Mouse (Mus musculus) hindbrain, embryonic 16.5 days (tissue): ENCODE data around the gene Spdef. TPM values are rescaled to one million over a fixed set of nuclear protein-coding genes. Genes with fewer than 3 reads are reported as not detected.

Source experiments
- ATAC-seq: fragments of 200-750 bp; cut with Nextera tagmentation; 2 replicates; pipeline ENCODE4 v1.8.0; 2017; ENCODE audit warnings: moderate TSS enrichment, moderate library complexity
- H3K27ac ChIP-seq: fragments of 300-500 bp; sonication (generic); 2 replicates; pipeline ENCODE4 v1.5.1; 2014; ENCODE audit warnings: low read depth, mild to moderate bottlenecking, control low read depth, low read length, moderate library complexity
- H3K27me3 ChIP-seq: fragments of 300-500 bp; sonication (generic); replicated peaks from 2 replicates; pipeline ENCODE4 v1.6.1; 2014; ENCODE audit warnings: low read length; ENCODE audit not compliant: control insufficient read depth, insufficient read depth
- H3K36me3 ChIP-seq: fragments of 300-500 bp; sonication (generic); 2 replicates; pipeline ENCODE4 v1.6.1; 2014; ENCODE audit warnings: mild to moderate bottlenecking, low read length, moderate library complexity, mixed read lengths; ENCODE audit not compliant: control insufficient read depth, insufficient read depth
- H3K4me1 ChIP-seq: fragments of 300-500 bp; sonication (generic); 2 replicates; pipeline ENCODE4 v1.6.1; 2014; ENCODE audit warnings: low read depth, low read length; ENCODE audit not compliant: control insufficient read depth, insufficient read depth
- H3K4me2 ChIP-seq: fragments of 300-500 bp; sonication (generic); 2 replicates; pipeline ENCODE4 v1.6.1; 2014; ENCODE audit warnings: mild to moderate bottlenecking, low read length, control low read depth, moderate library complexity
- H3K4me3 ChIP-seq: fragments of 300-500 bp; sonication (generic); 2 replicates; pipeline ENCODE4 v1.5.1; 2014; ENCODE audit warnings: mild to moderate bottlenecking, low read length, control low read depth, moderate library complexity
- H3K9ac ChIP-seq: fragments of 300-500 bp; sonication (generic); 2 replicates; pipeline ENCODE4 v1.6.1; 2014; ENCODE audit warnings: low read depth, mild to moderate bottlenecking, control low read depth, low read length, moderate library complexity
- H3K9me3 ChIP-seq: fragments of 300-500 bp; sonication (generic); 2 replicates; pipeline ENCODE4 v1.6.1; 2014; ENCODE audit warnings: mild to moderate bottlenecking, low read length, moderate library complexity; ENCODE audit not compliant: control insufficient read depth
- WGBS: fragments of 180-500 bp; shearing (Covaris S2); extraction: QIAGEN DNeasy Blood & Tissue Kit; methylation state at CpG from one replicate; pipeline ENCODE4 v1.1.7; 2014; 5-methylcytosine and 5-hydroxymethylcytosine counted together
- polyA plus RNA-seq: library from polyadenylated mRNA; unstranded; fragments of >200 nt; fragmentation: Nextera tagmentation; extraction: Ambion mirVana; gene quantifications from 2 replicates; pipeline ENCODE4 v1.2.1, GENCODE M21; 2015

Spdef gene
- polyA plus RNA-seq, 1 experiment from 2014 or later: 1.6 TPM

GRCm38 (mm10) chr17:27677756-27678155 lies 51.0 kb downstream of the Spdef start:
- 80% methylated on average over 5 of the region's 5 CpGs for WGBS
- no peak overlapping the region for H3K27ac ChIP-seq

GRCm38 (mm10) chr17:27676270-27676669 lies 52.5 kb downstream of the Spdef start:
- H3K9ac ChIP-seq: no peak overlapping the region
- no peak overlapping the region for H3K27ac ChIP-seq
- peaks cover 10% of the 10 kb centered on the region for H3K4me1 ChIP-seq
- H3K9me3 ChIP-seq: no peaks in the 10 kb centered on the region
- no peak for ATAC-seq
- no peaks in the 10 kb centered on the region for H3K36me3 ChIP-seq
- WGBS: 64% methylated on average over 7 of the region's 7 CpGs
- H3K4me3 ChIP-seq: no peak overlapping the region
- H3K27me3 ChIP-seq: no peaks in the 10 kb centered on the region
- H3K4me2 ChIP-seq: no peak overlapping the region

More at GRCm38 (mm10) chr17:27677756-27678155, 51.0 kb downstream of the Spdef start:
- Histone ChIP-seq H3K9ac (no peak overlapping the region), H3K4me2 (no peak overlapping the region), H3K36me3 (no peaks in the 10 kb centered on the region), H3K27me3 (no peaks in the 10 kb centered on the region), H3K4me1 (peaks cover 10% of the 10 kb centered on the region), H3K9me3 (no peaks in the 10 kb centered on the region), H3K4me3 (no peak overlapping the region)
- ATAC-seq: no peak

- no peak for ATAC-seq
- 69% methylated on average over 9 of the region's 9 CpGs for WGBS
Measured at GRCm38 (mm10) chr17:27675453-27675852, 53.3 kb downstream of the Spdef start.

GRCm38 (mm10) chr17:27673945-27674344 lies 54.8 kb downstream of the Spdef start:
- ATAC-seq: no peak

More at GRCm38 (mm10) chr17:27675453-27675852, 53.3 kb downstream of the Spdef start:
- Histone ChIP-seq H3K27me3 (no peaks in the 10 kb centered on the region), H3K27ac (no peak overlapping the region), H3K4me3 (no peak overlapping the region), H3K4me2 (no peak overlapping the region), H3K9me3 (no peaks in the 10 kb centered on the region), H3K36me3 (no peaks in the 10 kb centered on the region), H3K4me1 (peaks cover 10% of the 10 kb centered on the region), H3K9ac (no peak overlapping the region)

GRCm38 (mm10) chr17:27671720-27672119 lies 57.0 kb downstream of the Spdef start:
- no peaks in the 10 kb centered on the region for H3K4me1 ChIP-seq
- no peak overlapping the region for H3K4me2 ChIP-seq
- no peaks in the 10 kb centered on the region for H3K27me3 ChIP-seq
- no peaks in the 10 kb centered on the region for H3K9me3 ChIP-seq
- no peak for ATAC-seq
- no peak overlapping the region for H3K4me3 ChIP-seq
- no peak overlapping the region for H3K9ac ChIP-seq
- H3K27ac ChIP-seq: no peak overlapping the region
- WGBS: 82% methylated on average over 6 of the region's 6 CpGs
- no peaks in the 10 kb centered on the region for H3K36me3 ChIP-seq

More at GRCm38 (mm10) chr17:27673945-27674344, 54.8 kb downstream of the Spdef start:
- no peak overlapping the region for H3K4me3 ChIP-seq
- no peak overlapping the region for H3K9ac ChIP-seq
- H3K4me2 ChIP-seq: no peak overlapping the region
- H3K9me3 ChIP-seq: no peaks in the 10 kb centered on the region
- WGBS: 46% methylated on average over 7 of the region's 7 CpGs
- H3K4me1 ChIP-seq: peaks cover 4% of the 10 kb centered on the region
- no peaks in the 10 kb centered on the region for H3K27me3 ChIP-seq
- H3K36me3 ChIP-seq: no peaks in the 10 kb centered on the region
- H3K27ac ChIP-seq: no peak overlapping the region

Other genes starting within 250 kb of the Spdef start
- gene Grm4, start 207.6 kb downstream of the Spdef start, polyA plus RNA-seq: 9.3 and 10.0 TPM in 2 replicates
- 144 and 155 TPM in 2 replicates for gene Hmga1, start 172.5 kb downstream of the Spdef start, polyA plus RNA-seq
- gene AI413582, start 163.2 kb downstream of the Spdef start, polyA plus RNA-seq: 77.2 and 83.3 TPM in 2 replicates
- gene Nudt3, start 105.5 kb downstream of the Spdef start, polyA plus RNA-seq: 253 and 269 TPM in 2 replicates
- gene RPS10-NUDT3, start 93.7 kb downstream of the Spdef start, polyA plus RNA-seq: not detected in 2 replicates
- 404 and 408 TPM in 2 replicates for gene Rps10, start 92.3 kb downstream of the Spdef start, polyA plus RNA-seq
- gene Pacsin1, start 73.4 kb downstream of the Spdef start, polyA plus RNA-seq: 67.0 and 77.9 TPM in 2 replicates
- 9.9 and 10.3 TPM in 2 replicates for gene D17Wsu92e, start 91.7 kb upstream of the Spdef start, polyA plus RNA-seq
- gene Snrpc, start 109.2 kb upstream of the Spdef start, polyA plus RNA-seq: 198 and 207 TPM in 2 replicates
- 5.3 and 6.3 TPM in 2 replicates for gene Uhrf1bp1, start 127.5 kb upstream of the Spdef start, polyA plus RNA-seq
- gene Anks1, start 180.4 kb upstream of the Spdef start, polyA plus RNA-seq: 44.0 and 54.2 TPM in 2 replicates
- 51.6 and 58.2 TPM in 2 replicates for gene Taf11, start 180.9 kb upstream of the Spdef start, polyA plus RNA-seq